Mouse (Mus musculus) neural tube, embryonic 10.5 days (tissue): ENCODE results near the gene Tom1l1.

Experiments
- DNase-seq: peaks from one replicate; pipeline ENCODE4 v3.0.0-alpha.2; 2017; ENCODE audit warnings: low spot score; ENCODE audit errors: extremely low spot score

Tom1l1 gene

GRCm38 (mm10) chr11:90622500-90622899 lies 65.7 kb downstream of the Tom1l1 start:
- DNase-seq, result no peak

- DNase-seq, result no peak
These were observed 66.1 kb downstream of the Tom1l1 start for GRCm38 (mm10) chr11:90622044-90622443.

- no peak for DNase-seq
These were observed 71.7 kb downstream of the Tom1l1 start for GRCm38 (mm10) chr11:90616431-90616830.

GRCm38 (mm10) chr11:90614743-90615142 lies 73.4 kb downstream of the Tom1l1 start:
- DNase-seq, result no peak

GRCm38 (mm10) chr11:90612118-90612517 lies 76.0 kb downstream of the Tom1l1 start:
- no peak for DNase-seq

GRCm38 (mm10) chr11:90603066-90603465 lies 85.1 kb downstream of the Tom1l1 start:
- DNase-seq, result no peak

GRCm38 (mm10) chr11:90595826-90596225 lies 92.3 kb downstream of the Tom1l1 start:
- no peak for DNase-seq
